Mouse (Mus musculus) heart, postnatal 0 days (tissue): ENCODE results near the gene Tnnt2.

Experiments
- CTCF ChIP-seq: IDR thresholded peaks from 2 replicates; pipeline ENCODE4 v1.5.1; 2016; ENCODE audit warnings: antibody characterized with exemption, control low read depth, low read depth
- EP300 ChIP-seq: IDR thresholded peaks from 2 replicates; pipeline ENCODE4 v1.6.1; 2016; ENCODE audit warnings: antibody characterized with exemption, low read depth

DNA sequence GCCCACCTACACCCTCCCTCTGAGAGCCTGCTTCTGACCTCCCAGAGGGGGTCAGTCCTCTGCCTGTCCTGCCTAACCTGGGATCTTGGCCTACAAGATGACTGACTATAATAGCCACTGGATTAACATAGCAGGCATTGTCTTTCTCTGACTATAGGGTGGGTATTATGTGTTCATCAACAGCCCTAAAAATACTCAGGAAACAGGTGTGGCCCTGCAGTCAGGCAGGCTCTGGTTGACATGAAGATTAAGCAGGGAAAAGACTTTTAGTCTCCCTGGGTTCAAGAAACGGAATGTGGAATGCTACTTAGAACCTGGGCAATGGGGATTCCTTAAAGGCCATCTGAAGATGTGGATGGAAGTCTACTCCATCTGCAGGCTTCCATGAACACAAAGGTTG is 37.7 kb upstream of the Tnnt2 start:
- TF ChIP-seq CTCF = no peak
- no peak for TF ChIP-seq EP300
